Mouse (Mus musculus) embryo, embryonic 10 days (tissue): ENCODE results near the gene Cog3.

Source experiments
- DNase-seq: peaks from one replicate; pipeline ENCODE4 v3.0.0-alpha.2; 2015; ENCODE audit warnings: low spot score

The Cog3 gene

GRCm38 (mm10) chr14:75761028-75761805 lies 6.9 kb upstream of the Cog3 start:
- DNase-seq, result peak; percentile 74

DNA sequence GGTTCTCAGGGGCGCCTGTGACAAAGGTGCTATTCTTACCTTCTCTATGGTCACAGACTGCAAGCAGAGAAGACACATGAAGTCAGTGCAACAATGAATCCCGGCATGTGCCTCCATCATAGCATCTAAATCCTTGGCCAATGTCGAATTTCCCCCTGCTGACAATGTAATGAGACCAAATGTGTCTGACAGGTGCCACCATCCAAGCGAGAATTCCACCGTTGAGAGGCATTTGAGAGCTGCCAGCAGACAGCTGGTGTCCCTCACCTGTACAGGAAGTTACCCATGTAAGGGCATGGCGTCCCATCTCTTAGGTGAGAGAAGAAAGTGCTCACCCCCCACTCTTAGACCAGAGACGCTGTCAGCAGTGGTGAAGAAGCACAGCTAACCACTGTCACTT lies 4.1 kb upstream of the Cog3 start:
- DNase-seq, result no peak

- DNase-seq, result no peak
Observed at GRCm38 (mm10) chr14:75757821-75758220, 3.5 kb upstream of the Cog3 start.

- no peak for DNase-seq
Observed at GRCm38 (mm10) chr14:75756971-75757370, 2.7 kb upstream of the Cog3 start.

- no peak for DNase-seq
Observed at GRCm38 (mm10) chr14:75753206-75753605, 1.1 kb downstream of the Cog3 start.

DNA sequence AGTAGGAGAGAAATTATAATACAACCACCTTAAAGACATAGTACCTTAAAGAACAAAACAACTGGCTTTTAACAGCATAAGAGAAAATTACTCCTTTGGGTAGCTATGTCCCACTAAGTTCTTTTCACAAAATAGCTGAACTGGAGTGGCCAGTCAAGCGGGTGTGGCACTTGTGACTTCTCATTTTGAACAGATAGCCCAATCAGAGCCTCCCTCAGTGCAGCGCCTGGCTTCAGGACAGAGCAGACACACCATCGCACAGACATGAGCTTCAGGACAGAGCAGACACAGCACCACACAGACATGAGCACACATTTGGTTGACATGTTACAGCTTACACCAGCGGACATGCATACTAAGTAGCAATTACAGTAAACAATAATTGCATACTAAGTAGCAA lies 3.3 kb downstream of the Cog3 start:
- DNase-seq, result no peak

DNA sequence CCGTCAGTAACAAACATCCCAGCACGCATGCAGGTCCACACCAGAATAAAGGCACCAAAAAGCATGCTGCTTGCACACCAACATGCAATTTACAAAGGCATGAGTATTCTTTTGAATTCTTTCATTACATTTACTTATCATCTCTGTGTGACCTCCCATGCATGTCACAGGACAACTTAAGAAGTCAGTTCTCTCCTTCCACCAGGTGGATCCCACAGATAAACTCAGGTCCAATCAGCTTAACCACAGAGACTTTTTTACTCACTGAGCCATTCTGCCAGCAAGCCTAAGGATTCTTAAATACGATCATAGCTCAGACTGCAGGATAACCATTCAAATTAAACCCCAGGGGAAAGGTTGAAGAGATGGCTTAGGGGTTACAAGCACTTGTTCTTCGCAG lies 5.2 kb downstream of the Cog3 start:
- no peak for DNase-seq

DNA sequence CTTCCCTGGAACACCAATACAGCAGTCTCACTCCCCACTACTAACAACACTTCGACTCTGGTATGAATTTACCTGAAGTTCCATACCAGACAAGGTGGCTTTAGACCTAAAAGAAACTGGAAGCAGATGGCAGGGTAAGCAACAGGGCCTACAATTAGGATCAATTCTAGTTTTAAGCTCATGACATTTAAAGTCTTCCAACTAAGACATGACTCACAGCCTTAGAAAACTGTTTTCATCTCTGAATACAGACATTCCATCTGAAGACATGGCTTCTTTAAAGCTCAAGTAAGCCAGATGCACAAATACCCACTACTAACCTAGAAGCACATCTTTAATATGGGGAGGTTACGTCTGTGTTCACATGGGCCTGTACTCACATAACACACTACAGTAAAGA lies 6.4 kb downstream of the Cog3 start:
- DNase-seq, result no peak

GRCm38 (mm10) chr14:75741904-75742303 lies 12.4 kb downstream of the Cog3 start:
- DNase-seq, result no peak

DNA sequence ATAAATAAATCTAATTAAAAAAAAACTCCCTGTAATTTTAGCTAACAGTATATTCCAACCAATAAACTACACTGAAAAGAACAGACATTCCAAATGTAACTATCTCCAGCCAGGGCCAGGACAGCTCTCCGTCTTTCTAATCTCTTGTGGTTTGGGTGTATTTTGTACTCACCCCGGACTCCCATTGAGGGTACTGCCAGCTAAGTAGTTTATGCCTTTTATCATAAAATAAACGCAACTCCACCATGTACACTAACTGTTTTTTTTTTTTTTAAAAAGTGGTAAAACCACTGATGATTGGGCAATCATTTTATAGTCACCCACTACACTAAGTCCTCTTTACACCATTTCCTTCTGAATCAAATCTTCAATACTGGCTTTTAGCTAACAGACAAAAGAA lies 18.7 kb downstream of the Cog3 start:
- no peak for DNase-seq

DNA sequence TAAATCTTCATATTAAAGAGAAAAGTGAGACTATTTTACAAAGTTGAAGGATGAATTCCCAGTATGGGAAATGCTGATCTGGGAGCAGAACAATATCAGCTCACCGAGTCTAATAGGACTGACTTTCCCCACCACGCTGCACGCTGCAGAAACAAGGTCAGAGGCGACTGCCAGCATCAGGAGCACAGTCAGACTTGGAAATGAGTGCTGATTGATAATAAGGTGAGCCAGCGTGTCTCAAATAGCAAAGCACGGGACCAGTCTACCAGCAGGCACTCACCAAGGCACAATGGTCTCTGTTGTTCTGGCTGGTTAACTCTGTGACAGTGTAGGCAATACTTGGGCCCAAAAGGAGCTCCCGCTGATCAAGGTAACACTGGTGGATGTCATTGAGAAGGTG lies 21.7 kb downstream of the Cog3 start:
- DNase-seq, result no peak

DNA sequence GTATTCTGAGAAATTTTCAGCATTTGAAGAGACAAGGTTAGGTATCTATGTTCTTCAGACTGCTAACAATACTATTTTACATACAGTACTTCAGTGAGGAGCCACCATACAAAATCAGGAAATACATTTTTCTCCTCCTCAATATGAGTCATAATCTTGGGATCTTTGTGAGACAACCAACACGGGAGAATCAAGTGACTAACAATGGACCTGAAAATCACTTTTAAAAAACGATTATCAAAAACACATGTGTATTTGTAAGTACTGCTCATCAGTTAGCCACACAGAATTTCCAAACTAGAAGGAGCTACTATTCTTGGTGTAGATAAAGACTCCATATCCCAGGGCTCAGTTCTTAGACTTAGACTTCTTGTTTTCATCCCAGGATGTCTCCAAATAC lies 23.0 kb downstream of the Cog3 start:
- DNase-seq, result no peak

GRCm38 (mm10) chr14:75728111-75728510 lies 26.2 kb downstream of the Cog3 start:
- DNase-seq, result no peak

GRCm38 (mm10) chr14:75727046-75727445 lies 27.3 kb downstream of the Cog3 start:
- DNase-seq, result peak; percentile 54

DNA sequence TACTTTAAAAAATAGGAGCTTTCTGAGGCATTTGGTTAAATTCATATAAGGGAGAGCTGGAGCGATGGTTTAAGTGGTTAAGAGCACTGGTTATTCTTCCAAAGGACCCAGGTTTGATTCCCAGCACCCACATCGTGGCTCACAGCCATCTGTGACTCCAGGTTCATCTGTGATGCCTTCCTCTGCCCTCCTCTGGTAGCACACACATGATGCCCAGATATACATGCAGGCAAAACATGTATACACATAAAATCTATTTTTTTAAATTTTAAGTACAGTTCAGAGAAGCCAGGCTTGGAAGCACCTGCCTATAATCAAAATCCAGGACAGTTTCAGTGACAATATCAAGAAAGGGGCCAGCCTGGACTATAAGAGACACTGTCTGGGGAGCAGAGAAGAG lies 31.5 kb downstream of the Cog3 start:
- no peak for DNase-seq

DNA sequence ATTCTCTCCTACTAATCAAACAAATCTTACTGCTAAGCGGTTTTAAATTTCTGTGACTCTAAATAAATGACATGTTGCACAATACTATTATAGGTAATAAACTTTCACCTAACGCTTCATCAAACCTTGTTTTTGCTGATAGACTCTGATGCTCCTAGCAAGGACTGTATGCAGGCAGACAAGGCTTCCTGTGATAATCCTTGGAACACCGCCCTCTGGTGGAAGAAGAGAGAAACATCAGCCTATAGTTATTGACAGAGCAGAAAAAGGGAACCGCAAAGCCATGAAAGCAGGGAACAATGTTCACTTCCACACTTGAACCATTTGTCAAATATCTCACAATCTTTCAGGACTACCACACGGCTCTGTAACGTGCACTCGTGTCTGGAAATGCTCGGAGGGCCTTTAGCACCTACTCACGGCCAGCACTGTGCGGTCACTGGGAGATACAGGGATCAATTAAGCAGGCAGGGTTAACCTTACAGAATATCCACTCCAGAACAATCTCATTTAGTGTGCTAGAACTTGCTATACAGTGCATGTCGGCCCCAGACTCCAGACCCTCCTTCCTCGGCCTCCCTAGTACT lies 32.2 kb downstream of the Cog3 start:
- DNase-seq, result peak; percentile 91

GRCm38 (mm10) chr14:75720121-75720520 lies 34.2 kb downstream of the Cog3 start:
- no peak for DNase-seq

- DNase-seq, result no peak
Observed at GRCm38 (mm10) chr14:75716410-75716809, 37.9 kb downstream of the Cog3 start.

GRCm38 (mm10) chr14:75713661-75714060 lies 40.7 kb downstream of the Cog3 start:
- peak; percentile 12 for DNase-seq

- no peak for DNase-seq
Observed at GRCm38 (mm10) chr14:75712687-75713086, 41.6 kb downstream of the Cog3 start.

- no peak for DNase-seq
Observed at GRCm38 (mm10) chr14:75711731-75712130, 42.6 kb downstream of the Cog3 start.

- no peak for DNase-seq
Observed at GRCm38 (mm10) chr14:75708986-75709385, 45.3 kb downstream of the Cog3 start.

- peak; percentile 73 for DNase-seq
Observed at GRCm38 (mm10) chr14:75707771-75708170, 46.5 kb downstream of the Cog3 start.

DNA sequence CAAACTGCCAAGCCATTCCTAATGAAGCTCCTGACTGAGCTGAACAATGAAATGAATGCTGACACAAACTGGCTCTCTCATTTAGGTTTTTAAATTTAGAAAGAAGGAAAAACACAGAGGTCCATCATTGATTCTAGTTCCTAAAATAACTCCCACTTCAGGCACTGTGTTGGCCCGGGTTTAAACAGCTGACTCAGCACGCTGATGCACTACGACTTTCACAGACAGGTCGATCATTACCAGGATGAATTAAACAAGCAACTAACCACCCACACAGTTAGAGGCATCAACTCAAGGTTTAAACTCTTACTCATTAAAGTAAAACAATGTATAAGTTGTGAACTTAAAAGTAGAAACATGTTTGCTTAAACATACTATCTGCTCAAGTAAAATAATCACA lies 47.7 kb downstream of the Cog3 start:
- DNase-seq, result no peak
